Mouse (Mus musculus): ENCODE measurements around the gene Gm3317.
"Not testable (repeated sequence)": the region's sequence is repeated elsewhere in the genome, so short reads cannot be mapped to it uniquely, and the experiment has no call there.

Gm3317 gene

GRCm38 (mm10) chr14:5164235-5164634 is at the start of gene Gm3317:
Gm3317 (plus strand) TSS chr14:5164535.
- in situ Hi-C loops (cut with MboI; ENCODE audit: unreplicated experiment in 2 of 2) = not testable (repeated sequence)

- in situ Hi-C loops (cut with MboI; ENCODE audit: unreplicated experiment in 2 of 2) = not testable (repeated sequence)
Observed at GRCm38 (mm10) chr14:5131219-5131618, 33.1 kb upstream of the Gm3317 start, which contains the start of gene Gm8279. Gm8279 (plus strand) TSS chr14:5131519.

GRCm38 (mm10) chr14:5185493-5185892 is 21.2 kb downstream of the Gm3317 start, which contains the start of gene Gm8271:
Gm8271 (plus strand) TSS chr14:5185793.
- in situ Hi-C loops (cut with MboI; ENCODE audit: unreplicated experiment in 2 of 2) = not testable (repeated sequence)
